Mouse (Mus musculus): Measurements from ENCODE around the gene Lekr1.

GRCm38 (mm10) chr3:65656902-65657660 lies 8.9 kb upstream of the Lekr1 start:
- TF ChIP-seq CTCF (IDR thresholded peaks at IDR 0.05; ENCODE audit: extremely low read depth, insufficient read length, insufficient replicate concordance, low read depth, low read length) (no peak), POLR2A (IDR thresholded peaks at IDR 0.05; ENCODE audit: low read depth, low read length) (no peak)

All from small intestine, adult 2 months (tissue).